Mouse (Mus musculus): ENCODE results near the gene Tekt4.

Gene Tekt4

GRCm38 (mm10) chr17:25474330-25475077 lies 20.1 kb downstream of the Tekt4 start:
- DNase-seq (ENCODE audit: extremely low read depth, insufficient read length, low spot score) = peak; percentile 31

- no peak for DNase-seq (ENCODE audit: extremely low read depth, insufficient read length, low spot score)
Observed at GRCm38 (mm10) chr17:25475946-25476744, 21.7 kb downstream of the Tekt4 start.

GRCm38 (mm10) chr17:25480152-25480551 lies 25.7 kb downstream of the Tekt4 start:
- DNase-seq (ENCODE audit: extremely low read depth, insufficient read length, low spot score) = no peak

- DNase-seq (ENCODE audit: extremely low read depth, insufficient read length, low spot score) = no peak
Observed at GRCm38 (mm10) chr17:25480820-25481219, 26.4 kb downstream of the Tekt4 start.

- no peak for DNase-seq (ENCODE audit: extremely low read depth, insufficient read length, low spot score)
Observed at GRCm38 (mm10) chr17:25482092-25482491, 27.7 kb downstream of the Tekt4 start.

GRCm38 (mm10) chr17:25497013-25497412 lies 42.6 kb downstream of the Tekt4 start, which contains the start of gene Sstr5:
TSS of gene Sstr5 (minus strand) at chr17:25497288.
- DNase-seq (ENCODE audit: extremely low read depth, insufficient read length, low spot score) = no peak

GRCm38 (mm10) chr17:25502599-25502998 lies 48.2 kb downstream of the Tekt4 start:
- no peak for DNase-seq (ENCODE audit: extremely low read depth, insufficient read length, low spot score)

GRCm38 (mm10) chr17:25507799-25508198 lies 53.4 kb downstream of the Tekt4 start:
- peak; percentile 50 for DNase-seq (ENCODE audit: extremely low read depth, insufficient read length, low spot score)

- DNase-seq (ENCODE audit: extremely low read depth, insufficient read length, low spot score) = peak; percentile 34
Observed at GRCm38 (mm10) chr17:25508860-25509577, 54.6 kb downstream of the Tekt4 start.

GRCm38 (mm10) chr17:25510074-25510830 lies 55.8 kb downstream of the Tekt4 start:
- no peak for DNase-seq (ENCODE audit: extremely low read depth, insufficient read length, low spot score)

- no peak for DNase-seq (ENCODE audit: extremely low read depth, insufficient read length, low spot score)
Observed at GRCm38 (mm10) chr17:25511876-25512275, 57.5 kb downstream of the Tekt4 start.

- DNase-seq (ENCODE audit: extremely low read depth, insufficient read length, low spot score) = no peak
Observed at GRCm38 (mm10) chr17:25514055-25514454, 59.6 kb downstream of the Tekt4 start.

GRCm38 (mm10) chr17:25516315-25516714 lies 61.9 kb downstream of the Tekt4 start:
- DNase-seq (ENCODE audit: extremely low read depth, insufficient read length, low spot score) = no peak

GRCm38 (mm10) chr17:25518144-25518543 lies 63.7 kb downstream of the Tekt4 start:
- no peak for DNase-seq (ENCODE audit: extremely low read depth, insufficient read length, low spot score)

GRCm38 (mm10) chr17:25519511-25519910 lies 65.1 kb downstream of the Tekt4 start:
- no peak for DNase-seq (ENCODE audit: extremely low read depth, insufficient read length, low spot score)

- DNase-seq (ENCODE audit: extremely low read depth, insufficient read length, low spot score) = no peak
Observed at GRCm38 (mm10) chr17:25520492-25520891, 66.1 kb downstream of the Tekt4 start.

GRCm38 (mm10) chr17:25522080-25522479 lies 67.7 kb downstream of the Tekt4 start:
- no peak for DNase-seq (ENCODE audit: extremely low read depth, insufficient read length, low spot score)
